Mouse (Mus musculus): ENCODE data around the gene 4930442H23Rik. TPM values are rescaled to one million over a fixed set of nuclear protein-coding genes. Genes with fewer than 3 reads are reported as not detected.
"Not testable (repeated sequence)": the region's sequence is repeated elsewhere in the genome, so short reads cannot be mapped to it uniquely, and the experiment has no call there.

The 4930442H23Rik gene
- total RNA-seq, 4 experiments from 2014 or later: not detected

DNA sequence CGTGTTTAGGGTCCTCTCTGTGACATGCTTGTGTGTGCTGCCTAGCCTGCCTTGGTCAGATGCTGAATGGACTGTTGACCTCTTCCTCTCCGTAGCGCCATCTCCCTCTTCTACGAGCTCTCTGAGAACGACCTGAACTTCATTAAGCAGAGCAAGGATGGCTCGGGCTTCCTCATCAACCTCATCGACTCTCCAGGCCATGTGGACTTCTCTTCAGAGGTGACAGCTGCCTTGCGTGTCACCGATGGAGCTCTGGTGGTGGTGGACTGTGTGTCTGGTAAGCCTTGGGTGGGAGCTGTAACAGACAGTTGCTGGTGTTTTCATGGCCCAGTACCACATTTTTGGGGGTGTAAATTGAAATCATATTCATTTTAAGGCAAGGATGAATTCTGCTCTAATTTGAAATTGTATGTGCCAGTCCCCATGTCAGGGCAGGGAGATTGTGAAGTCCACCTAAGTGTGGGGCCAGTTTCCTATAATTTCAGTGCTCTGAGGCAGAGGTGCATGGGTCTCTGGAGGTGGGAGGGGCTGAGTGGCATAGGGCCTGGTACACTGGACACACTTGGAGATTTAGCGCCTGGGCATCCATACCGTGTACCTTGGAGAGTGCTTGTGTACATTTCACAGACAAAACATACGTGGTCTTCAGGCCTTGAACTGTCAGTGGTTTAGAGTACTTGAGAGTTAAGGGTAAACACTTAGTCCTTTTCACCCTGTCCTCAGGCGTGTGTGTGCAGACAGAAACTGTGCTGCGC, 5.5 kb downstream of the 4930442H23Rik start:
- no peak for DNase-seq (ENCODE audit: low spot score in 2 of 2)

GRCm38 (mm10) chr10:81177491-81177925, 6.1 kb downstream of the 4930442H23Rik start:
- no peak for DNase-seq (ENCODE audit: low spot score in 2 of 2)

GRCm38 (mm10) chr10:81176466-81177271, 7.0 kb downstream of the 4930442H23Rik start, which contains the start of gene Eef2:
Gene Eef2, plus strand, starts transcription at chr10:81176631.
- DNase-seq (ENCODE audit: low spot score in 2 of 2): peak; percentile 97 to 98

GRCm38 (mm10) chr10:81175936-81176465, 7.6 kb downstream of the 4930442H23Rik start:
- DNase-seq (ENCODE audit: low spot score in 2 of 2): no peak

GRCm38 (mm10) chr10:81175345-81175701, 8.3 kb downstream of the 4930442H23Rik start:
- not testable (repeated sequence) for DNase-seq (ENCODE audit: low spot score in 2 of 2)

GRCm38 (mm10) chr10:81174617-81175344, 8.9 kb downstream of the 4930442H23Rik start:
- DNase-seq (ENCODE audit: low spot score in 2 of 2): peak in 1 of 2 experiments; percentile 73

DNA sequence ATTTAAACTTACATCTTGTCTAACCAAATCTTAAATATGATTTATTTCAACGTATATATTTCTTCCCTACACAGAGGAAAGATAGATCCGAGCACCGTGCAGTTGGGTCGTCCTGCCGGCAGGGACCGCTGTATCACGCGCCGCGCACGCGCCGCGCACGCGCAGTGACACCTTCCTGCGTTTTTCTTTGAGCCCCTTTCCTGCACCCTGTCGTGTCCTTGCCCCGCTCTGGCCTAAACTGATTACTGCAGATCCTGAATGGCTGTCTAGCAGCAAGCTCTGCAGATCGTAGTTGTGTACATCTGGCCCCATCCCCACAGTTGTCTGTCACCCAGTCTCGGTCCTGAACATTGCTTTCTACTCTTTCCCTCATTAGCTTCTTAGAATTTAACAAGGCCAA, 10.5 kb downstream of the 4930442H23Rik start:
- DNase-seq (ENCODE audit: low spot score in 2 of 2): peak in 1 of 2 experiments; percentile 80

DNA sequence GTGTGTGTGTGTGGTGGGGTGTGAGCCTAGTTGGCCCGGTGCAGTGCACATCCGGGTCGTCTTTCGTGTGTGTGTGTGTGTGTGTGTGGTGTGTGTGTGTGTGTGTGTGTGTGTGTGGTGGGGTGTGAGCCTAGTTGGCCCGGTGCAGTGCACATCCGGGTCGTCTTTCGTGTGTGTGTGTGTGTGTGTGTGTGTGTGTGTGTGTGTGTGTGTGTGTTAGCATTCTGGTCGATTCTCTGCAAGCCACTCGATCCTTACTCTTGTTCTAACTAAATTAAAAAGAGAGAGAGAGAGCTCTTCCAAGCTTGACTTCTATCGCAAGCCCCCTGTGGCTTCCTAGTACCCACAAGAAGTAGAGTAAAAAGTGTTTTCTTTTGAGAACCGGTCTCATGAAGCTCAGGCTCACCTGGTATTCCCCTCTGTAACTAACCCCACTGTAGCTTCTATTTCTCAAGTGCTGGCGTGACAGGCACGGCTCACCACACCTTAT, 14.2 kb downstream of the 4930442H23Rik start:
- DNase-seq (ENCODE audit: low spot score in 2 of 2): not testable (repeated sequence)

DNA sequence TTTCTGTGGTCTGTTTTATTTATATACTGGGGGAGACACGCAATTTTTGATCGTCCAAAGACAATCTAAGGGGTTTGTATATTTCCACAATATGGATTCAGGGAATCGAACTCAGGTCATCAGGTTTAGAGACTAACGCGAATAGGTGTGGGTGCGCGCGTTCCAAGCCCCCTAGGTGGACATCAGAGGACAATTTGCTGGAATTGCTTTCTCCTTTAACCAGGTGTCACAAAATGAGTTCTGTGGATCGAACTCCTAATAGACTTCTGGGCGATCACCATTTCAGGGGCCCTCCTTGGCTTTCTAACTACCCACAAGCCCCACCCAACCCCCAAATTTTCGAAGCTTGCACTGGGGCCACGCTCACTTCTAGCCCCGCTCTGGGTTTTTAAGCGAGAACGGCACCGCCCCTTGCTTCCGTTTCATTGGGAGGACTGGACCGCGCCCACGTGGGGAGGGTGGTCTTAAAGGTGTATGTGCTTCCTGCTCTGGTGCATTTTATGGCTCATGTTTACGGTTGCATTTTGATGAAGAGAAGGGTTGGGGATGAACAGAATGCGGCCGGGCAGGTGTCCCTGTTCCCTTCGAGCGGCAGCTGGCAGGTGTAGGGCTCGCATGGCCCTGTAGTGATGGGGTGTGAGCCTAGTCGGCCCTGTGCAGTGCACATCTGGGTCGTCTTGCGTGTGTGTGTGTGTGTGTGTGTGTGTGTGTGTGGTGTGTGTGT, 15.0 kb downstream of the 4930442H23Rik start:
- DNase-seq (ENCODE audit: low spot score in 2 of 2): peak in 1 of 2 experiments; percentile 78

GRCm38 (mm10) chr10:81168087-81168431, 15.6 kb downstream of the 4930442H23Rik start:
- no peak for DNase-seq (ENCODE audit: low spot score in 2 of 2)

- DNase-seq (ENCODE audit: low spot score in 2 of 2): peak; percentile 99 to 100
Observed at GRCm38 (mm10) chr10:81167200-81168086, 16.2 kb downstream of the 4930442H23Rik start, which contains the start of gene Pias4. Gene Pias4, minus strand, starts transcription at chr10:81167923.

DNA sequence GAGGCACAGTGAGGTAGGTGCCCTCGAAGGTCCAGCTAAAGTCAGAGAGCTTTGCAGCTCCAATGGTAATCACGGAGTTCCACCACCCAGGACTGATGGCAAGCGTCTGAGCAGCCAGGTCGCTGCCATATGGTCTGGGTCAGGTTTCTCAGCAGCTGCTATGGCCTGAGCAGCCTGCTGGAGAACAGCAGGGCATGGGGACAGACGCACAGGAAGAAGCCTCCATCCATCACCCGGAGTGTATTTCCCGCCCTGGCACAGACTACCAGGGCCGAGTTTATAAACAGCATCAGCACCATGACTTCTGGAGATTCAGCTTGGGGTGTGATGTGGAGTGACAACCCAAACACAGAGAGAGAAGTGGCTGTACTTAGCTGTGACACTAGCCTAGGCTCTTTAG, 18.5 kb downstream of the 4930442H23Rik start:
- DNase-seq (ENCODE audit: low spot score in 2 of 2): no peak

DNA sequence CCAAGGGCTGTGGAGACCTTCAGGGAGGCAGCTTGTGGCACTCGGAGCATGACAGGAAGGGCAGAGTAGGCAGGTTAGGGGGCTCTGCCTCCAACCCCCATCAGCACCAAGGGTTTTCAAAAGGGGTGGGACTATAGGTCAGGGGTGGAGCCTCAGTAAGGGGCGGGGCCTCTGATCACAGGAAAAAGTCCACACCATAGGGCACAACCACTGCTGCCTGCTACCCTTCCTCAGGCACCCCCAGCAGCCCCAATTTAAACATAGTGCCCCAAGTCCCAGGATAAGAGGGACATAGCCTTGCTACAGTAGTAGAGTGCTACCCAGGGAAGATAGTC, 21.4 kb downstream of the 4930442H23Rik start:
- DNase-seq (ENCODE audit: low spot score in 2 of 2): no peak

DNA sequence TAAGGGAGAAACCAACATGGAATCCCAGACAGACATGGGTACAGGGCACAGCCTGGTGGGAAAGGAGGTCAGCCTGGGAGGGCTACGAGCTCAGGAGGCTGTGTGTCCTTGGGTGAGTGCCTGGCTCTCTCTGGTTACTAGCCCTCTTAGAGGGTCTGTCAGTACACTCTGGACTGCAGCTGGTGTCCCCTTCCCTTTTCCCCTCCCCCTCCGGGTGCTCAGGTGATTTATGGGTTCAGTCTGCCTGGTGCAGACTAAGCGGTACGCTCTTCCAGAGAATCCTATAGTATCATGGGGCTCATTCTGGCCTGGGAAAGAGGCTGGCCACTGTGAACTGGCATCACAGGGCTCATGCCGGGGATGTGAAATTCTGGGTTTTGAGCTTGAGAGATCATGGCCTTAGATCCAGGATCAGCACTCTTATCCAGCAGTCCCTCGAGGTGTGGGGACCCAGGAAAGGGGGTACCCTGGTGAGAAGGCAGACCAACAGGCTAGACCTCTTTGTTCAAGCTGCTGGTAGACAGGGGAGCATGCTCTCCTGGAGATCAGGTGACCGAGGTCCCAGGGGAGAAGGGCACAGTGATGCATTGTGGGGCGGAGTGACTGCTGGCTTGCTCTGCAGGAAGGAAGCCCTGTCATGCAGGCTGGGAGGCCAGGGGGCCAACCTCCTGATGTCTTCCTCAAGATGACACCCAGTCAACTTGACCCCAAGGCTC, 21.9 kb downstream of the 4930442H23Rik start:
- DNase-seq (ENCODE audit: low spot score in 2 of 2): no peak

GRCm38 (mm10) chr10:81154736-81155135, 28.9 kb downstream of the 4930442H23Rik start:
- DNase-seq (ENCODE audit: low spot score in 2 of 2): no peak

DNA sequence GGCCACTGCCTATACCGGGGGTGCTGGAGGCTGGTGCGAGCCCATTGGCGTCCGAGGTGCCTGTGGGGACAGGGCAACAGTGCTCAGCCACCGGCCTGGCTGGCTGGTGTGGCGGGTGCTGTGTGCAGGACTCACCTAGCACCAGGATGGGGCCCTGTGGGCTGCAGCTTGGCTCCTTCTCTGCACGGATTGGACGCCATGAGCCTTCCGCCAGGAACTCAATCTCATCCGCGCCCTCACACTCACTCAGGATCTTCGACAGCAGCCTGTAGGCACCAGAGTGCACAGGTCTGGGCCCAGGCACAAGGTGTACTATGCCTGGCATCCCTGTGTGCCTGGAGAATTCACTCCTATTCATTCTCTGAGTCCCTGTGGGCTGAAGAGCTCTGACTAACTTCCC, 29.3 kb downstream of the 4930442H23Rik start:
- no peak for DNase-seq (ENCODE audit: low spot score in 2 of 2)

- DNase-seq (ENCODE audit: low spot score in 2 of 2): no peak
Observed at GRCm38 (mm10) chr10:81152609-81153008, 31.0 kb downstream of the 4930442H23Rik start.

DNA sequence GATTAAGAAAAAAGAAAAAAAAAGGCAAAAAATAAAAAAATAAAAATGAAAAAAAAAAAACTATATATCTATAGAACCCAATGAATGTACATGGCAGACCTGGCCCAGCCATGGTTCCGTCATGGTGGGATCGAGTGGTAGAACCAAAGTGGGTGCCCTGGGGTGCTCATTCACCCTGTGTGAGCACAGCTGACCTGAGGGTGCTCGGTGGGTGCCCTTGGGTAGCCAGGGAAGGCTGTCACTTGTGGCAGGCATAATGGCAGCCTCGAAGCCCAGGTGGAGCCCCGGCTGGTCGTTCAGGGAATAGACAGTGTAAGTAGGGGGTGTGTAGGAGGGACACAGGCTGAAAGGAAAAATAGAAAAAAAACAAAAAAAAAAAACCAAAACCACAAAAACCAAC, 32.4 kb downstream of the 4930442H23Rik start:
- DNase-seq (ENCODE audit: low spot score in 2 of 2): no peak

DNA sequence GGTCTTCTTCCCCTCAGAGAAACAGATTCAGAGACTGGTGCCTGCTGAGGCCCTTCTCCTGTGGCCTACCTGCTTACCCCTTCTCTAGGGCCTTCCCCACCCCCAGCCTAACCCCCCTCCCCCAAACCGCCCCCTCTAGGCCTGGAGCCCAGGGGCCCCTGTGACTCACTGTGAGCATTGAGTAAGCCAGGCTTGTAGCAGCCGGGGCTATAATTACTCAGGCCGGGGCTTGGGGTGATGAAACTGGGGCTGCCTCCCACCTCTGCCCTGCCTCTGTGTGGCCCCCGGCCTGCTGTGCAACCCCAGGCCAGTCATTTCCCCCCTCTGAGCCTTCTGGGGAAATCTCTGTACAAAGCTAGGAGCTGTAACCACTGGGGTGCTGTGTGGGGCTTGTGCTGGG, 37.4 kb downstream of the 4930442H23Rik start:
- DNase-seq (ENCODE audit: low spot score in 2 of 2): no peak

Data from left cerebral cortex, adult 8-10 months (tissue).